Mouse (Mus musculus) NIH3T3 (cell line): Measurements from ENCODE around the gene Narf.

Experiments used
- DNase-seq: peaks from one replicate; pipeline ENCODE4 v3.0.0-alpha.2; 2012; ENCODE audit warnings: low read depth

The Narf gene

DNA sequence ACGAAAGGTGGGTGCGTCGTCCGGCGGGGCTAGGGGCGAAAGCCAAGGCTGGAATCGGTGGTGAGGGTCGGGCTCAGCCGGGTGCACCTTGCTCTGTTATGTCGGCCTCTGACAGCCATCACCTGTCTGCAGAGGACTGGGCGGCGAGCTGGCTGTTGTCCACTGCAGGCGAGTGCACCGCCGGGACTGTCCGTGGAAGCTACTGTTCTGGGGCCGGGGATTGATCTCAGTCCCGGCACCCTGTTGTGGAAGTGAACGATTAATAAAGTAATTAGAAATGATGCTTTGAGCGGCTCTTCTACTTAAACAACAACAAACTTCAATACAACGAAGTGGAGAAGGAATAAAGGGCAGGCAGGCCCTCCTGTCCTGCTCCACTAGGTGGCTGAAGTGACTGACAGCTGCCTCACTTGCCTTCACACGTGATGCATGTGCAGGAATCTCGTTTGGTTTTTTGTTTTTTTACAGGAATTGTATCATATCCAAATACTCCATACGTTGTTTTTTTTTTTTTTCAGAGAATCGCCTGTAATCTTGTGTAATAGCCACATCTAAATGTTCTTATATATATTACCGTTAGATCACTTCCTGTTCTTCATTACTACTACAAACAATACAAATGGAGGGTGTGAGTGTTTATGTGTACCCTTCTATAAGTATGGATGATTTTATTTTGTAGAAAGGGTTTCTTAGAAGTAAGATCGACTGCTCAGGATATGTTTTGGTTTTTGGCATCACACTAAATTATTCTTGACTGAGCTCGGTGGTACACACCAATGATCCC, 484 bp downstream of the Narf start:
- peak; percentile 73 for DNase-seq

DNA sequence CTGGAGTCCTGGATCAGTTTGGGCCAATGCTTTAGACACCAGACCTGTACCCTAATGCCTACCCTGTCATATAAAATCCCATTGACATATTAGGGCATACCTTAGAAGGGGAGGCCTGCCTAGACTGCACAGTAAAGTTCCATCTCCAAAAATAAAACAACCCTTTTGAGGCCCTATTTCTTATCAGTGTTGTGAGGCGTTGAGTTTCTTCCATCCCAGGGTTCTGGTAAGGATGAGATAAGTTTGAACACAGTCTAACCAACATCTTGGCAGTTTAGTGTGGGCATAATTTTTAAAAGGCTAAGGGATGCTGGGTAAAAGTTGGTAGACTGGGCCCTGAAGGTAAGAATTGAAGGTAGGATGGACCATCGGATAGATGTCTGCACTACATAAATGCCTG, 2.6 kb downstream of the Narf start:
- DNase-seq = no peak

DNA sequence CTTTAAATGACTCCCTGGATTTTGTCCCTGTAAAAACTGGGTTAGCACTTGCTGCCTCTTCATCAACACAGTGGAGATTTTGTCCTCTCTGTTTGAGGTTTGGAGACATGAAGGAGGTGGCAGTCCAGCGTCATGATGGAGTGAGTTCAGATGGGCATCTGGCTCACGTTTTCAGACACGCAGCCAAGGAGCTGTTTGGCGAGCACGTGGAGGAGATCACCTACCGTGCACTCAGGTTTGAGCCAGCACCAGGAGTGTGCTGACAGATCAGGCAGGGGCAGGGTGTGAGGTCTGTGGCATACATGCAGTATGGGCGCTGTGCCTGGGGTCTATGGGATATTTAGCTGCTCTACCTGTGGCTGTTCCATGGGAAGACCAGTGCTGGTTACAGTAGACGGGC, 13.1 kb downstream of the Narf start:
- no peak for DNase-seq

DNA sequence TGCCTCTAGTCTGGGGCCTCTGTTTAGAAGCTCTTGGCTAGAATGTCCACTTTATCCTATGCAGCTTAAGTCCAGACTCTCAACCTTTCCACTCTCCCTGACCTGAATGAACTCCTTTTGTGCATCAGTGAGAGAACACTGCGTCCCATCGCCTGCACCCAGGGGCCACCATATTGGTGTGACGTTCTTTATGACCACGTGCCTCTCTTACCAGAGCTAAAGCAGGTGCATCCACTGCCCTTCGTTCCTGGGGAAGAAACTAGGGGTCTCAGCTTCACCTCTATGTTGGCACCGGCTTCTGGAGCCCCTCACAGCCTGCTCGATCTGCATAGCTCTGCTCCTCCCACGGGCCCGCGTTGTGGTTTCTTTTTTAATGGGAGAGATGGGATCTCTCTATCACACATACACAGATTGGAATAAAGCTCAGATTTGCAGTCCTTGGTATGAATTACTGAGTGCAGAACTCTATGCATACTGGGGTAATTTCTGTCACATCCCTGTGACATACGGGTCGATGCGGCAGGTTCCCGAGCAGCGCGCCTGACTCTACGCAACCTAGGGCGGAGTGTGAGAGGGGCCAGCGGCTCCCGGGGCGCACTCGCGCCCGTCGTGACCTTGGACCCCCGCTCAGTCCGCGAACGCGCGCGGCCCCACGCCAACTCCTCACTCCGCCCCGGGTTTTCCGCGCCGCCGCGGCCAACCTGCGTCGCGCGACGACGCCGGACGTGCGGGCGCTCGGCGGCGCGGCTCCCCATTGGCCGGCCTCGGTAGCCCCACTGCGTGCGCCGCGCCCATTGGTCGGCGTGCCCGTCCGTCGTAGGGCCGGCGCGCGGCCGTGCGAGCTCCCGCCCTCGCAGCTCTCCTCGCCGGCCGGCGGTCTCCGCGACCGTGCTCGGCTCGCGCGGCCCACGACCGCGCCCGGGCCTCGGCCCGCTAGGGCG, 22.4 kb downstream of the Narf start, which contains the start of gene Foxk2:
Gene Foxk2, plus strand, starts transcription at position 831 of the 941 bp plus-strand sequence.
- DNase-seq = peak; percentile 97

DNA sequence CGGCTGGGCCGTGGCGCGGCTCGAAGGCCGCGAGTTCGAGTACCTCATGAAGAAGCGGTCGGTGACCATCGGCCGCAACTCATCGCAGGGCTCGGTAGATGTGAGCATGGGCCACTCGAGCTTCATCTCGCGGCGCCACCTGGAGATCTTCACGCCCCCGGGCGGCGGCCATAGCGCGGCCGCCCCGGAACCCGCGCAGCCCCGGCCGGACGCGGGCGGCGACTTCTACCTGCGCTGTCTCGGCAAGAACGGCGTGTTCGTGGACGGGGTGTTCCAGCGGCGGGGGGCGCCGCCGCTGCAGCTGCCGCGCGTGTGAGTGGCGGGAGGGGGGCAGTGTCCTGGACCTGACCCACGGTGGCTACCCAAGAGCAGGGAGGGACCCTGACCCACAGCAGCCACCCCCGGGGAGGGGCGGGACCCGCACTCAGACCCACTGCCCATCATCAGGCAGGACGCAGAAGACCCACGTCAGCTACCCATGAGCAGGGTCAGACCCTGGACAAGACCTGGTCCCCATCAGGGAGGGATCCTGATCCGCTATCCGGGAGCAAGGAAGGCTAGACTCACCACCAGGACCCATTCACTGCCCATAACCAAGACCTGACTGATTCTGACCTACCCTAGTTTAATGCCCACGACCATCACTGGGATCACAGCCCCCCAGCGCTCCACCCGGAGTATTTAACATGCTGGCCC, 23.3 kb downstream of the Narf start:
- DNase-seq = peak; percentile 41

DNA sequence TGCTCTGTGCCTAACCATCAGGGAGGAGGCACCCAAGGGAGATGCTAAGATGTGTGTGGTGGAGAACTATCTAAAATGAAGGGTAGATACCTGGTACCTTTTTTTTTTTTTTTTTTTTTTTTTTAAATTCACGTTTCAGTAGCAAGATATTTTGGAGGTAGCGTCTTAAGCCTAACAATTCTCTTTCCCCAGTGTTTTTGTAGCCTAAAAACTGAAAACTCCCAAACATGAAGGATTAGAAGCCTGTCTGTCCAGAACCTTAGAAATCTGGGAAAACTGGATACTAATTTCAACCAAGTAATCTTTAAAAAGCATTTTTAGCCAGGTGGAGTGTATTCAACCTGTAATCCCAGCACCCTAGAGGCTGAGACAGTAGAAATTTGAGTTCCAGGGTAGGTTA, 24.0 kb downstream of the Narf start:
- no peak for DNase-seq

DNA sequence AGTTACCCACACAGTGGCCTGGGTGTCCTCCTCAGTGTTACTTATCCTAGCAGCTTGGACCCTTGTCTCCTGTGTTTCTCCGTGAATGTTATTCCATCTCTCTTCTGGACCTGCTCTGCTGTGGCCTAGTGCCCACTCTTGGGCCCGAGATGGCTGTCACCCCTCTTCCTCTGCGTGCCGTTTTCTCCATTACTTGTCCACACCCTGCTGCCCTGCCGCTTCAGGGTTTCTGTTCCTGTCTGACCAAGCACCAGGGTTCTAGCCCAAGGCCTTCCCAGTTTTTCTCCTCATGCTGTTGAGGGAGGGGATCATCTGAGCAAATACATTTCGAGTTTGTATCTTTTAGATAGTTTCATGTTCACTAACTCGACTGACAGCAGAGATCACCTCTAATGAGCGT, 40.5 kb downstream of the Narf start:
- no peak for DNase-seq

DNA sequence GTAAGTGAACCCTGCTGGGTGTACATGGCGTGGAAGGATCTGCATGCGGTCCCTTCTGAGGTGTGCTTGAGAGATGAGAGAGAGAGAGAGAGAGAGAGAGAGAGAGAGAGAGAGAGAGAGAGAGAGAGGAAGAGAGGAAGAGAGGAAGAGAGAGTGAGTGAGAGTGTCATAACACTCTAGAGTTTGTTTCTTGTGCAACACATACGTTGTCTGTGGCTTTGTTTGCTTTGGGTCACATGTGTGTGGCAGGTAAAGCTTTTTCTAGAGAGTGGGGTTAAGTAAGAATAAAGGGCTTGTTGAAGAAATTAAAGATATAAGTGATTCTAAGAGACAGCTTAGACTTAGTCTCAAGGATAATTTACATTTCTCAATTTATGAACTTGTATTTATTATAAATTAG, 41.0 kb downstream of the Narf start:
- DNase-seq = no peak

DNA sequence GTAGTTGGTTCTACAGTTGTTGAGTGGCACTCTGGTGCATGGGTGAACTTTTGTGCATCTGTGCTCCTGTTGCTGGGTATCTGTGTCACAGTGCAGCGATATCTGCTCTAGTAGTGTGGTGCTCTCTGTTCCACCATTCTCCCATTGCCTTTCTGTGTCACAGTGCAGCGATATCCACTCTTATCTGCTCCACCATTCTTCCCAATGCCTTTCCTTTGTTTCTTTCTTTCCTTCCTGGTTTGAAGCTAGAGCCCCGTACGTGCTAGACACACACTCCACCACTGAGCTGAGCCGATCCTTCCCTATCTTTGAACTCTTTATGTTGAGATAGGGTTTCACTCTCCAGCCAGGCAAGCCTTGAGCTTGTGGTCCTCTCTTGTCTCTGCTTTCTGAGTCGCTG, 45.9 kb downstream of the Narf start:
- DNase-seq = no peak

DNA sequence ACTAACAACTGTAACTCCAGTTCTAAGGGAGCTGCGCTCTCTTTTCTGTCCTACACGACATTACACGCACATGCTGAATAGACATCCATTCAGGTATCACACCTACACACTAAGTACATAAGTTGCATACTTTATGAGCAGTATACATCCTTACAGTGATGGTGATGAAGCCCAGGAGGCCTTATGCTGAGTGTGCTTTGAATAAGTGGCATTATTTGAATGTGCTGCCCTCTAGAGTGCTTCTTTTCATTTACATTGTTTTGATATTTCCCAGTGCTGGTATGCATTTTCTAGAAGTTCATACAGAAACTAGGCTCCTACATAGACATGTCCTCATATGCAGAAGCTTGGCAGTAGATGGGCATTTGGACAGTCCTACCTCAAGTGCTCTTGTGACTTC, 52.8 kb downstream of the Narf start:
- peak; percentile 35 for DNase-seq

DNA sequence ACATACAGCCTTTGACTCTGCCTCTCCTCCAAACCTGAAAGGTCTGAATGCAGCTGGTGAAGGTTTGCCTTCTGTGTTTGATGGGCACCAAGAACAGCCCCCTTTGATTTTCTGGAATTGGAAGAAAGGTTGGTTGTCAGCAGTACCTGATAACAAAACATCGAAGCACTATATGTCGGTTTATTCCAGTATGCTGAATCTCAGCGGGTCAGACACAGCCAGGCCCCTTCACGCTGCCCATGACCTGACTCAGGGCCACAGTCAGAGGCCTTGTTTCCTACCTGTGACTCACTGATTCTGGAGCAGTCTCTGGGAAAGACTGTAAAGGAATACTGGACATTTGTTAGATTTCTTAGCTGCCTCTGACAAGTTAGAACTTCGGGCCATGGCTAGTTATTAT, 57.7 kb downstream of the Narf start:
- DNase-seq = no peak

DNA sequence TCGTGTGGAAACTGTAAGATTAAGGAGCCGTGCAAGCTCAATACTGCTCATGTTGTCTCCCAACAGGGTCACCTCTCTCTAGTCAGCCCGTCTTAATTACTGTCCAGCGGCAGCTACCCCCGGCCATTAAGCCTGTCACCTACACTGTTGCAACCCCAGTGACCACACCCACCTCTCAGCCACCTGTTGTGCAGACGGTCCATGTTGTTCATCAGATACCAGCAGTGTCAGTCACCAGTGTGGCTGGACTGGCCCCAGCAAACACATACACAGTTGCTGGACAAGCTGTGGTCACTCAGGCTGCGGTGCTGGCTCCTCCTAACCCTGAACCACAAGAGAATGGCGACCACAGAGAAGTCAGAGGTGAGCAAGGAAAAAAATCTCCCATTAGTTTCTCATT, 61.4 kb downstream of the Narf start:
- DNase-seq = no peak

DNA sequence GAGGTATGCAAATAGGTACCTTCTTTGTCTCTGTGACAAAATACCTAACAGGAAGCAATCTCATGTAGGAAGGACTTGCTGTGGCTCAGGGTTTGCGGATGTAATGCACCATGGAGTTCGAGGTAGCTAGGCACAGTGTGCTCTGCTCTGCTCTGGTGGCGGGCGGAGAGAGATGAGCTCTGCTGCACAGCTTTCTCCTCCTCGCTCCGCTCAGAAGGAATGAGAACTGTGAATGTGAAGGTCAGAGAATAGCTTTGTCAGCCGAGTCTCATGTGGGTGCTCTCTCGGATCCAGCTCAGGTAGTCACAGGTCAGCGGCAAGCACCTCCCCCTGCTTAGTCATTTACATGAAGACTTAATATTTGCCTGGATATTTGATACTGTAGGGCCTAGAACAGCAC, 63.2 kb downstream of the Narf start:
- no peak for DNase-seq

DNA sequence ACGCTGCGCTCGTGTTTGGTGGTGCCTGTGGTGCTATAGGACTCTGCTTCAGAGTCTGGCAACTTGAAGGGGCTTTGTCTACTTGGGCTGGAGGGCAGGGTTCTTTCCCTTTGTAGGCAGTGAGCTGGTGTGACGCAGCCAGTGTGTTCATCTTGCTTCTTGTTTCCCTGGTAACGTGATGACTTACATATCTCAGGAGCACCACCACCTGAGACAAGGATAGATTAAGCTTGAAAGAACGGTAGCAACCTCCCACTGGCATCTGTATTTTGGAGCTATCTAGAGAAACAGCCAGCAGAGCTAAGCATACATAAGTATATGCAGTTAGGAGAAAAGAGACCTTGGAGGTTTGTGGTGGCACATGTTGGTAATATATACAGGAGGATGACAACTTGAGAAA, 68.3 kb downstream of the Narf start:
- DNase-seq = no peak
